Mouse (Mus musculus): ENCODE results near the gene Wdr76.
"Not testable (repeated sequence)": the region's sequence is repeated elsewhere in the genome, so short reads cannot be mapped to it uniquely, and the experiment has no call there.

Wdr76 gene

GRCm38 (mm10) chr2:121518711-121519110 is 12.2 kb downstream of the Wdr76 start:
- not testable (repeated sequence) for DNase-seq (ENCODE audit: low spot score)

- no peak for DNase-seq (ENCODE audit: low spot score)
Observed at GRCm38 (mm10) chr2:121522006-121522405, 15.5 kb downstream of the Wdr76 start.

GRCm38 (mm10) chr2:121522830-121523229 is 16.3 kb downstream of the Wdr76 start:
- DNase-seq (ENCODE audit: low spot score), result not testable (repeated sequence)

GRCm38 (mm10) chr2:121525056-121525455 is 18.5 kb downstream of the Wdr76 start:
- no peak for DNase-seq (ENCODE audit: low spot score)

GRCm38 (mm10) chr2:121544829-121545228 is 38.3 kb downstream of the Wdr76 start:
- DNase-seq (ENCODE audit: low spot score), result no peak

GRCm38 (mm10) chr2:121549630-121550029 is 43.1 kb downstream of the Wdr76 start:
- DNase-seq (ENCODE audit: low spot score), result no peak

GRCm38 (mm10) chr2:121551271-121551670 is 44.7 kb downstream of the Wdr76 start:
- no peak for DNase-seq (ENCODE audit: low spot score)

GRCm38 (mm10) chr2:121563117-121563516 is 56.6 kb downstream of the Wdr76 start:
- no peak for DNase-seq (ENCODE audit: low spot score)

- no peak for DNase-seq (ENCODE audit: low spot score)
Observed at GRCm38 (mm10) chr2:121565911-121566310, 59.4 kb downstream of the Wdr76 start.

GRCm38 (mm10) chr2:121570049-121570448 is 63.5 kb downstream of the Wdr76 start:
- DNase-seq (ENCODE audit: low spot score), result no peak

- DNase-seq (ENCODE audit: low spot score), result peak; percentile 21
Observed at GRCm38 (mm10) chr2:121570999-121571655, 64.6 kb downstream of the Wdr76 start.

- DNase-seq (ENCODE audit: low spot score), result peak; percentile 90
Observed at GRCm38 (mm10) chr2:121571780-121572179, 65.3 kb downstream of the Wdr76 start.

GRCm38 (mm10) chr2:121574066-121574630 is 67.6 kb downstream of the Wdr76 start:
- no peak for DNase-seq (ENCODE audit: low spot score)

GRCm38 (mm10) chr2:121575741-121576201 is 69.2 kb downstream of the Wdr76 start:
- DNase-seq (ENCODE audit: low spot score), result no peak

- no peak for DNase-seq (ENCODE audit: low spot score)
Observed at GRCm38 (mm10) chr2:121582809-121583376, 76.4 kb downstream of the Wdr76 start.

GRCm38 (mm10) chr2:121583468-121584116 is 77.1 kb downstream of the Wdr76 start:
- DNase-seq (ENCODE audit: low spot score), result no peak

GRCm38 (mm10) chr2:121584705-121585104 is 78.2 kb downstream of the Wdr76 start:
- DNase-seq (ENCODE audit: low spot score), result no peak

GRCm38 (mm10) chr2:121587523-121588308 is 81.2 kb downstream of the Wdr76 start:
- DNase-seq (ENCODE audit: low spot score), result no peak

- peak; percentile 34 for DNase-seq (ENCODE audit: low spot score)
Observed at GRCm38 (mm10) chr2:121588309-121588694, 81.8 kb downstream of the Wdr76 start.

GRCm38 (mm10) chr2:121594131-121594530 is 87.6 kb downstream of the Wdr76 start:
- no peak for DNase-seq (ENCODE audit: low spot score)
